ENCODE assay signal across 19 mouse cellular contexts in the genomic region with DNA sequence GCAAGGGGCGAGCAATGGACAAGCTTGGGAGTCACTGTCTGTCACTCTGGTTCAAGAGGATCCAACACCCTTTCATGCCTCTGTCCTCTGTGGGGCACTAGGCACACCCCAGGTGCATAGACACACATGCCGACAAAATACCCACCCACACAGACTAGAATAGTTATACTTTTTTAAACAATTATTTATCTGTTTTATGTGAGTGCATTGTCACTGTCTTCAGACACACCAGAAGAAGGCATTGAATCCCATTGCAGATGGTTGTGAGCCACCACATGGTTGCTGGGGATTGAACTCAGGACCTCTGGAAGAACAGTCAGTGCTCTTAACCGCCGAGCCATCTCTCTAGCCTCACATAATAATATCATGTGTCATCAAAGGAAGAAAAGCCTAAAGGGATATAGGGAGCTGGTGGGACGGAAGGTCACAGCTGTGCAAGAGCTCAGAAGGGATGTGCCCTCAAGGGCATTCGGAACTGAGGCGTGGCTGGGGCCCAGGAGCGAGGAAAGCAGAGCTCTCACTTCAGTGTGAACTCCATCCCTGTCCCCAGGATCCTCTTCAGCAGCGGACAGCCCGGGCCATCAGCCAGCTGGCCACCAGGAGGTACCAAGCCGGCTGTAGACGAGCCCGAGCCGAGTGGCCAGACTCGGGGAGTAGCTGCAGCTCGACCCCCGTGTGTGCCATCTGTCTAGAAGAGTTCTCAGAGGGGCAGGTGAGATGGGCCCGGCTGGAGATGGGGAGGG. TPM values are rescaled to one million over a fixed set of nuclear protein-coding genes. Genes with fewer than 3 reads are reported as not detected.
DNase-seq lines count a peak whose midpoint lies in the region; ATAC-seq and TF ChIP-seq lines count a peak whose summit lies in the region.
"Had no signal": no experiment of that assay in that cellular context is flagged by ENCODE, and none has a peak within 500 bp of the region (broad histone marks: within the 10 kb centered on the region; RNA-seq: fewer than 3 reads in every experiment).

No protein-coding gene starts in this region.

- H3K9me3 ChIP-seq in hindbrain, embryonic 11.5 days (ENCODE audit: control insufficient read depth, low read length), result no peaks in the 10 kb centered on the region
- no peaks in the 10 kb centered on the region for H3K9me3 ChIP-seq in hindbrain, postnatal 0 days (ENCODE audit: low read length)
- no peaks in the 10 kb centered on the region for H3K9me3 ChIP-seq in liver, embryonic 14.5 days (ENCODE audit: control insufficient read depth, low read length)
- H3K9me3 ChIP-seq: heart, embryonic 15.5 days; hindbrain, embryonic 12.5 days; intestine, embryonic 15.5 days had no signal

- H3K9ac ChIP-seq in hindbrain, embryonic 11.5 days (ENCODE audit: low read depth, low read length), result no peak overlapping the region
- no peak overlapping the region for H3K9ac ChIP-seq in hindbrain, postnatal 0 days (replicated peaks; ENCODE audit: low read length)
- peak overlapping the region; percentile 76 for H3K9ac ChIP-seq in liver, embryonic 14.5 days (replicated peaks)
- H3K9ac ChIP-seq: heart, embryonic 15.5 days; hindbrain, embryonic 12.5 days; intestine, embryonic 15.5 days; lung, embryonic 14.5 days had no signal

- no peak for TF ChIP-seq POLR2A in bone marrow, adult 2 months (IDR thresholded peaks at IDR 0.05; ENCODE audit: borderline replicate concordance, control insufficient read depth, low read depth, low read length)

- H3K27ac ChIP-seq in hindbrain, embryonic 11.5 days (ENCODE audit: low read depth, low read length), result 0 out of 2 replicates have a peak overlapping the region, but pooled peaks have one; percentile 6
- no peak overlapping the region for H3K27ac ChIP-seq in hindbrain, postnatal 0 days
- peak overlapping the region; percentile 57 for H3K27ac ChIP-seq in bone marrow, adult 2 months (ENCODE audit: control insufficient read depth, insufficient read depth, low read depth, low read length, poor library complexity)
- H3K27ac ChIP-seq in liver, embryonic 14.5 days, result peak overlapping the region; percentile 90
- H3K27ac ChIP-seq: heart, embryonic 15.5 days; hindbrain, embryonic 12.5 days; intestine, embryonic 15.5 days had no signal

- TF ChIP-seq CTCF in hindbrain, postnatal 0 days (IDR thresholded peaks at IDR 0.05; ENCODE audit: low read depth), result no peak
- no peak for TF ChIP-seq CTCF in bone marrow, adult 2 months (IDR thresholded peaks at IDR 0.05; ENCODE audit: control insufficient read depth, insufficient read depth, low read length)
- TF ChIP-seq CTCF in liver, embryonic 14.5 days (IDR thresholded peaks at IDR 0.05; ENCODE audit: low read depth), result peak; percentile 36; the same call in 1 of the 2 replicates

- peaks cover 3% of the 10 kb centered on the region; the same call in 1 of the 2 replicates for H3K4me1 ChIP-seq in hindbrain, embryonic 11.5 days (replicated peaks; ENCODE audit: control insufficient read depth, insufficient read depth, low read length)
- H3K4me1 ChIP-seq in hindbrain, postnatal 0 days (ENCODE audit: insufficient read depth, low read length), result no peaks in the 10 kb centered on the region
- peaks cover 16% of the 10 kb centered on the region for H3K4me1 ChIP-seq in bone marrow, adult 2 months (ENCODE audit: control insufficient read depth, insufficient read depth, low read length)
- peaks cover 63 to 79% of the 10 kb centered on the region in 2 experiments for H3K4me1 ChIP-seq in liver, embryonic 14.5 days (replicated peaks; ENCODE audit: control insufficient read depth in 2 of 2, insufficient read depth in 2 of 2, low read length in 1 of 2)

- TF ChIP-seq EP300 in liver, embryonic 14.5 days (IDR thresholded peaks at IDR 0.05; ENCODE audit: low read depth), result no peak

- peak; percentile 45 to 61 for DNase-seq in cerebellum, postnatal 25 days
- DNase-seq in cerebellum, adult 9-11 months, result no peak
- no peak for DNase-seq in hindbrain, embryonic 11.5 days (ENCODE audit: low spot score)
- no peak for DNase-seq in hindbrain, postnatal 0 days (ENCODE audit: low spot score)
- DNase-seq in liver, embryonic 14.5 days (ENCODE audit: low read depth in 3 of 3, low spot score in 3 of 3), result no peak
- no peak for DNase-seq in kidney, adult 11 months
- no peak for DNase-seq in adrenal gland, postnatal 25 days
- DNase-seq: adrenal gland, postnatal 10 days; cerebellum, adult 8-10 months; gastrocnemius, postnatal 25 days; lung, embryonic 14.5 days; retina, postnatal 1 day; right cerebral cortex, postnatal 4 days had no signal

- no peak overlapping the region for H3K4me3 ChIP-seq in hindbrain, embryonic 11.5 days (ENCODE audit: low read depth, low read length)
- no peak overlapping the region for H3K4me3 ChIP-seq in hindbrain, postnatal 0 days (ENCODE audit: low read length)
- no peak overlapping the region for H3K4me3 ChIP-seq in bone marrow, adult 2 months (replicated peaks; ENCODE audit: control insufficient read depth, low read depth, low read length)
- peak overlapping the region; percentile 23 to 38 for H3K4me3 ChIP-seq in liver, embryonic 14.5 days (ENCODE audit: insufficient read depth in 1 of 2, low read depth in 2 of 2, low read length in 2 of 2)
- H3K4me3 ChIP-seq: heart, embryonic 15.5 days; hindbrain, embryonic 12.5 days; intestine, embryonic 15.5 days had no signal

- no peak overlapping the region for H3K4me2 ChIP-seq in hindbrain, embryonic 11.5 days (replicated peaks; ENCODE audit: low read depth, low read length)
- no peak overlapping the region for H3K4me2 ChIP-seq in hindbrain, postnatal 0 days (ENCODE audit: low read depth, low read length)
- H3K4me2 ChIP-seq in liver, embryonic 14.5 days (ENCODE audit: low read depth), result peak overlapping the region; percentile 60
- H3K4me2 ChIP-seq: heart, embryonic 15.5 days; hindbrain, embryonic 12.5 days; intestine, embryonic 15.5 days; lung, embryonic 14.5 days had no signal

- H3K27me3 ChIP-seq in hindbrain, embryonic 11.5 days (ENCODE audit: control insufficient read depth, insufficient read depth, low read length), result no peaks in the 10 kb centered on the region
- no peaks in the 10 kb centered on the region for H3K27me3 ChIP-seq in hindbrain, postnatal 0 days (ENCODE audit: insufficient read depth, low read length)
- no peaks in the 10 kb centered on the region for H3K27me3 ChIP-seq in liver, embryonic 14.5 days (ENCODE audit: control insufficient read depth, insufficient read depth, low read length)
- H3K27me3 ChIP-seq: CH12.LX; heart, embryonic 15.5 days; intestine, embryonic 15.5 days had no signal

- no peaks in the 10 kb centered on the region for H3K36me3 ChIP-seq in hindbrain, embryonic 11.5 days (ENCODE audit: control insufficient read depth, insufficient read depth, low read length)
- H3K36me3 ChIP-seq in hindbrain, postnatal 0 days (ENCODE audit: insufficient read depth, low read length), result no peaks in the 10 kb centered on the region
- peaks cover 10% of the 10 kb centered on the region for H3K36me3 ChIP-seq in liver, embryonic 14.5 days (replicated peaks; ENCODE audit: control insufficient read depth, insufficient read depth, low read depth)
- H3K36me3 ChIP-seq: heart, embryonic 15.5 days; hindbrain, embryonic 12.5 days; intestine, embryonic 15.5 days had no signal

- no peak for ATAC-seq in hindbrain, embryonic 11.5 days (ENCODE audit: low FRiP score)
- no peak; the same call in 1 of the 2 replicates for ATAC-seq in hindbrain, postnatal 0 days
- ATAC-seq in liver, embryonic 14.5 days (ENCODE audit: insufficient read depth), result peak; percentile 19; the same call in 1 of the 2 replicates
- ATAC-seq: intestine, embryonic 15.5 days; midbrain, embryonic 16.5 days had no signal

- WGBS in hindbrain, embryonic 11.5 days, result 77% methylated on average over 18 of the region's 18 CpGs
- WGBS in hindbrain, postnatal 0 days, result 69% methylated on average over 18 of the region's 18 CpGs
- WGBS in bone marrow, adult 2 months, result 81% methylated on average over 18 of the region's 18 CpGs
- 36% methylated on average over 18 of the region's 18 CpGs for WGBS in liver, embryonic 14.5 days (ENCODE audit: insufficient replicate concordance)

RNA-seq across cellular contexts. Expression of a gene that starts 8.3 kb away (rescaled TPM):
- 162 and 169 TPM in 2 replicates for polyA plus RNA-seq in hindbrain, embryonic 11.5 days (2014; fragmentation: Nextera tagmentation; extraction: Ambion mirVana)
- total RNA-seq in hindbrain, postnatal 0 days (2014; rRNA removed), result 60.7 and 63.5 TPM in 2 replicates
- polyA plus RNA-seq in hindbrain, postnatal 0 days (2015; fragmentation: Nextera tagmentation; extraction: Ambion mirVana), result 125 and 135 TPM in 2 replicates
- polyA plus RNA-seq in bone marrow, adult 2 months (2011; ENCODE audit: insufficient read depth, insufficient read length, low replicate concordance, missing spikeins), result 38.9 and 127 TPM in 2 replicates
- 111 TPM in 2 replicates for polyA plus RNA-seq in liver, embryonic 14.5 days (2012; rRNA removed)
- polyA plus RNA-seq in liver, embryonic 14.5 days (2014; fragmentation: Nextera tagmentation; extraction: Ambion mirVana), result 211 and 214 TPM in 2 replicates
- total RNA-seq in adrenal gland, postnatal 25 days (2021), result 59.0 and 84.6 TPM in 2 replicates

RNA-seq across cellular contexts. Expression of a gene that starts 31.3 kb away (rescaled TPM):
- 6.4 and 10.0 TPM in 2 replicates for polyA plus RNA-seq in hindbrain, embryonic 11.5 days (2014; fragmentation: Nextera tagmentation; extraction: Ambion mirVana)
- total RNA-seq in hindbrain, postnatal 0 days (2014; rRNA removed), result 103 and 137 TPM in 2 replicates
- polyA plus RNA-seq in hindbrain, postnatal 0 days (2015; fragmentation: Nextera tagmentation; extraction: Ambion mirVana), result 33.2 and 35.6 TPM in 2 replicates
- 18.0 and 50.9 TPM in 2 replicates for polyA plus RNA-seq in bone marrow, adult 2 months (2011; ENCODE audit: insufficient read depth, insufficient read length, low replicate concordance, missing spikeins)
- polyA plus RNA-seq in liver, embryonic 14.5 days (2012; rRNA removed), result 5.4 and 5.5 TPM in 2 replicates
- polyA plus RNA-seq in liver, embryonic 14.5 days (2014; fragmentation: Nextera tagmentation; extraction: Ambion mirVana), result 1.1 and 2.4 TPM in 2 replicates
- total RNA-seq in adrenal gland, postnatal 25 days (2021), result 7.4 and 9.4 TPM in 2 replicates

Comparison
In these comparisons a context has a peak if more than half of its experiments do, and no peak if none do; other contexts are left out.
1. DNase-seq: peak in cerebellum, postnatal 25 days (2 of 2); none in cerebellum, adult 9-11 months (single experiment), hindbrain, embryonic 11.5 days (single experiment), hindbrain, postnatal 0 days (single experiment), liver, embryonic 14.5 days (0 of 3), kidney, adult 11 months (single experiment) and adrenal gland, postnatal 25 days (single experiment).
2. H3K4me3 ChIP-seq: peak in liver, embryonic 14.5 days (2 of 2); none in hindbrain, embryonic 11.5 days (single experiment), hindbrain, postnatal 0 days (single experiment) and bone marrow, adult 2 months (single experiment).